Mouse (Mus musculus) adipocyte (in vitro differentiated cells): ENCODE data around the gene Dand5.
"Not testable (repeated sequence)": the region's sequence is repeated elsewhere in the genome, so short reads cannot be mapped to it uniquely, and the experiment has no call there.

Source experiments
- DNase-seq: peaks from one replicate; pipeline ENCODE4 v3.0.0-alpha.2; 2016; ENCODE audit warnings: low spot score

Gene Dand5

GRCm38 (mm10) chr8:84834002-84834865 lies 11.6 kb upstream of the Dand5 start:
- DNase-seq: no peak

- DNase-seq: no peak
Observed at GRCm38 (mm10) chr8:84832759-84833742, 10.4 kb upstream of the Dand5 start.

DNA sequence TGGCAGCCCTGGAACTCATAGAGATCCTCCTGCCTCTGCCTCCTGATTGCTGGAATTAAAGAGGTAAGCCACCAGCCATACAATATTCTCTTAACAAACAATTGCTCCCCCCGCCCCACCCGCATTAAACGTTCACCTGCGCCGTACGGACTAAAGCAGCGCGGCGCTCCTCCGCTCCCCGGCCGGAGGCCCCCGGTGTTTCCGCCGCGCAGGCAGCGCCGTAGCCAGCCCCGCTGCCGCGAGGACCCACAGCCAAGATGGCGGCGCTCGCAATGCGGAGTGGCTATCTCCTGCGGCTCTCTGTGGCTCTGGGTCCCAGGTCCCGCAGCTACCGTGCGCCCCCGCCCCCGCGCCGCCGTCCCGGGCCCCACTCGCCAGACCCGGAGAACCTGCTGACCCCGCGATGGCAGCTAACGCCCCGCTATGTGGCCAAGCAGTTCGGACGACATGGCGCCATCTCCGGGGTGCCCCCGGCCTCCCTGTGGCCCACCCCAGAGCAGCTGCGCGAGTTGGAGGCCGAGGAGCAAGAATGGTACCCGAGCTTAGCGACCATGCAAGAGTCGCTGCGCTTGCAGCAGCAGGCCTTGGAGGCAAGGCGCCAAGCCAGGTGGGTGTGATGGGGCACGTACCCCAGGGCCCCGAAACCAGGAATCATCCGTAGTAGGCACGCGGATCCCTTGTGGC lies 9.6 kb upstream of the Dand5 start:
- DNase-seq: peak; percentile 78

GRCm38 (mm10) chr8:84831490-84831889 lies 8.9 kb upstream of the Dand5 start, which contains the start of gene Gadd45gip1:
TSS of gene Gadd45gip1 (plus strand) at chr8:84831522.
- DNase-seq: peak; percentile 75

- not testable (repeated sequence) for DNase-seq
Observed at GRCm38 (mm10) chr8:84826518-84826917, 3.9 kb upstream of the Dand5 start.

GRCm38 (mm10) chr8:84825636-84826035 lies 3.0 kb upstream of the Dand5 start:
- DNase-seq: no peak

- peak; percentile 69 for DNase-seq
Observed at GRCm38 (mm10) chr8:84823653-84824052, 1.0 kb upstream of the Dand5 start.

DNA sequence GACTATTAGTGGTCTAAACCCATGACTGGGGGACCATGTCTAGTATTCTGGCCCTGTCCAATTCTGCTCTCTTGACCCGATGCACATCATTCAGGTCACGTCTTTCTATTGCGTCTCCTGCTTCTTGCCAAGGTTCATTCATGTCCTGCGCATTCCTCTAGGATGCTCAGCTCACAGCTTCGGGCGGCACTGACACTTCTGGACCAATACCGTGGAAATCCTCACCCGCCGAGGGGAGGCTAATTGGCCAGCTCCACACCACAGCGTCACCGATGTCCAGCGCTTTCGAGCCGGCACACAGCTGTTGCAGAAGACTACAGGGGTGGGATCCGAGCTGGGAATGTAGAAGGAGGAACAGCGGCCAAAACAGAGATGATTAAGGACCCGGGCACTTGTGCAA lies 6.5 kb downstream of the Dand5 start:
- no peak for DNase-seq

DNA sequence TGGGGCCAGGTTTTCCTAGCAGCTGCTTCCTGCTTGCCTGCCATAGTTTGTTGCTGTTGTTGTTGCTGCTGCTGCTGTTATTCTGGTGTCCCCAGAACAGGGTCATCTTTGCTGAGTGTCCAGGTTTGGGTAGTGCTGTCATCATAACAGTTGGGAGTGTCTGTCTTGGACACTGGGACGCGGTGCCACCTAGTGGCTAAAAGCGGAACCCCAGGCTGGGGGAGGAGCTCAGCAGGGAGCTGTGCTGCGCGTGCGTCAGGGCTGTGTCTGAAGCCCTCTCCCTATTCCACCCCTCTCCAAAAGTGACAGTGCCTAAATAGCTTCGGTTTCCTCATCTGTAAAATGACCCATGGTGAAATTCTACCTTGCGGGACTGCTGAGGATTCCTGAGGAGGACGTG lies 7.1 kb downstream of the Dand5 start:
- DNase-seq: peak; percentile 96

DNA sequence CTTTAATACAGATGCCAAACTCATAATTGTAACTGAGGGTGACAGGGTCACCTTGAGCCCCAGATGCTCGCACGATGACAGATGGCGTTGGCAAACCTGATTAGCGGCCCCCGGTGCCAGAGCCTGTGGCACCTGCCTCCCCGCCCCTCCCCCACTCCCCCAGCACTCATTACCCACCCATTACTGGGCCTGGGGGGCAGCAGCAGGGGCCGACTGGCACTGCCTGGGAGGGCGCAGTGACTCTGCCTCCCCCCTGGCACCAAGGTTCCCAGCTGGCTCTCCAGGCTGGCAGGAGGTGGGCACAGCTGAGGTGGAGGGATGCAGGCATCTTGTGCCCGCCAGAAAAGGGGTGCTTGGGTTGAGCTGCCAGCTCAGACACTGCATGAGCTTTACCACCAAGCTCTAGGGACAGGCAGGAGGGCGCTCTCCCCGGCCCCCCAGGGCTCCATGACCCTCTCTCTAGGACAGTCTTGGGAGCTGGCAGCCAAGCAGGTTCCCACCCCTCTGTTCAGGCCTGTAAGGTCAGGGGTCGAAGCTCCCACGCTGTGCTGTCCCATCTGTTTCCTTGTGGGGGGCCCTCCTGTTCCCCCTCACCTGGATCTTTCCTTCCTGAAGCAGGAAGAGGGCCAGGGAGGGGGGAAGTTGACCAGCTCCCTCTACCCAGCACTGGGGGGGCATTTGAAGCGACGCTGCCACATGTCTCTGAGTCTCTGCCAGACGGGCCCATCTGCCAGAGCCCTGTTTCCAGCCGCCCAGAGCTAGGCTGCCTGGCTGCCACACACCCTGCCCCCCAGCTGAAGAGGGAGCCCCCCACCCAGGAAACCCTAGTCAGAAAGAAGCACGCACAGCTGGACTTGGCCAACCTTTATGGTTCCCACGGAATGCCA lies 7.8 kb downstream of the Dand5 start:
- DNase-seq: no peak

DNA sequence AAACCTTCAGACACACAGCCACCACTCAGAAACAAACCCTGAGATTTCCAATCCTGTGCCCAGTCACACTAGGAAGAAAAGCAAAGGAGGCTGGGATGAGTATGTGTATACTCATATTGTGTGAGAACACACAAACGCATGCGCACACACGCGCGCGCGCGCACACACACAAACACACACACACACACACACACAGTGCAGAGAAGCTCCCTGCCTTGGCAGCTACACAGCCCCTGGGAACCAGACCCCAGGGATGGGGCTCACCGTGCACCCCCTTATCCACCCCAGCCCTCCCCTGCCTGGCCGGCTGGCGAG lies 8.4 kb downstream of the Dand5 start:
- no peak for DNase-seq

DNA sequence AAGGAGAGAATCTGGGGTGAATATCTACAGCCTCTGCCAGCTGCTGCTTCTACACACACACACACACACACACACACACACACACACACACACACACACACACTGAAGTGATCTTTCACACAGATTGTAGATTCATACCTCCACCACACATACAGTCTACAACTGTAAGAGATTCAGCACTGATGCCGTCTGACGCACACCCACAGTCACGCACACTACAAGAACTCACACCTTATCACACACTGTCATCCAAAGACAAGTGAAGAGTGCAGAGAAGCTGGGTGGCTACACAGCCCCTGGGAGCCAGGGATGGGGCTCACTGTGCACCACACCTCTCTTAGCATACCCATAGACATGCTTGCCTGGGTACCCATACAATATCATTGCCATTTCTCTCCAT lies 8.8 kb downstream of the Dand5 start:
- no peak for DNase-seq

GRCm38 (mm10) chr8:84813059-84813458 lies 9.6 kb downstream of the Dand5 start:
- DNase-seq: peak; percentile 91

- no peak for DNase-seq
Observed at GRCm38 (mm10) chr8:84811303-84811702, 11.3 kb downstream of the Dand5 start.

DNA sequence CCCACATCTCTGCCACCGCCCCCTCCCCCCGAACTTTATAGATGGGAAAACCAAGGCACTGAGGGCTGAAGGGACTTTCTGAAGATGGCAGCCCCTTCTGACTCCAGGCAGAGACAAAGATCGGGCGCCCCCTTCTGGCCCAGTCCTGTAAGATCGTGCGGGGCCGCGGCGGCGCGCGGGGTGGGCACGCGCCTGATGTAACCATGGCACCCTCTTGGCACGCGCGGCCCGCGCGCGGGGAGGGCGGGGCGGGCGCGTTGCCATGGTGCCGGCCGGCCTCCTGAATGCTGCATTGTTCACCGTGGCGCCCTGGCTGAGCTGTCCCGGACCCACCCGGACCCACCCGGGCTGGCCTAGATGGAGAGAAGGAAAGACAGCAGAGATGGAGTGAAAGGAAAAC lies 11.7 kb downstream of the Dand5 start:
- DNase-seq: peak; percentile 82

DNA sequence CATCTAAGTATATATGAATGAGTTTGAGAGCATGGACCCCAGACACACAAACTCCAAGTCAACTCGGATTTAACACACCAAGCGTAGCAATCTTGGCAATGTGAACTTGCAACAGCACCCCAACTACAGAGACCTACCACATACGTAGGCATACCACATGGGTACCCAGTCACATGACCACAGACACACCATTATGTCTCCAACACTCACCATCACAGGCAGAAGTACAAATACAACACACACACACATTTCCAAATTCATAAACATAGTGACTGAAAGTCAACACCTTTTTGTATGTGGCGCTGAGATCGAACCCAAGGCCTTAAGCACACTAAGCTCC lies 12.7 kb downstream of the Dand5 start:
- DNase-seq: no peak

- DNase-seq: no peak
Observed at GRCm38 (mm10) chr8:84809109-84809940, 13.3 kb downstream of the Dand5 start.

- DNase-seq: no peak
Observed at GRCm38 (mm10) chr8:84806031-84806430, 16.6 kb downstream of the Dand5 start.

GRCm38 (mm10) chr8:84799999-84800831 lies 22.4 kb downstream of the Dand5 start, which contains the start of gene Nfix:
TSS of gene Nfix (minus strand) at chr8:84800344.
- DNase-seq: peak; percentile 73
